Mouse (Mus musculus): ENCODE measurements around the gene Mark1. TPM values are rescaled to one million over a fixed set of nuclear protein-coding genes. Genes with fewer than 3 reads are reported as not detected.

The Mark1 gene
- 5.6 and 6.5 TPM in 2 replicates for polyA plus RNA-seq (2021; fragmentation: Nextera tagmentation)
- long read RNA-seq, experiment 1, partial matches to known transcripts = 6 of 14 reads
- long read RNA-seq, experiment 1, other reads (novel, unspliced or antisense) = 8 of 14 reads
- long read RNA-seq, experiment 2, full-length matches to known transcripts = 16 of 49 reads
- long read RNA-seq, experiment 2, partial matches to known transcripts = 13 of 49 reads
- long read RNA-seq, experiment 2, other reads (novel, unspliced or antisense) = 20 of 49 reads

DNA sequence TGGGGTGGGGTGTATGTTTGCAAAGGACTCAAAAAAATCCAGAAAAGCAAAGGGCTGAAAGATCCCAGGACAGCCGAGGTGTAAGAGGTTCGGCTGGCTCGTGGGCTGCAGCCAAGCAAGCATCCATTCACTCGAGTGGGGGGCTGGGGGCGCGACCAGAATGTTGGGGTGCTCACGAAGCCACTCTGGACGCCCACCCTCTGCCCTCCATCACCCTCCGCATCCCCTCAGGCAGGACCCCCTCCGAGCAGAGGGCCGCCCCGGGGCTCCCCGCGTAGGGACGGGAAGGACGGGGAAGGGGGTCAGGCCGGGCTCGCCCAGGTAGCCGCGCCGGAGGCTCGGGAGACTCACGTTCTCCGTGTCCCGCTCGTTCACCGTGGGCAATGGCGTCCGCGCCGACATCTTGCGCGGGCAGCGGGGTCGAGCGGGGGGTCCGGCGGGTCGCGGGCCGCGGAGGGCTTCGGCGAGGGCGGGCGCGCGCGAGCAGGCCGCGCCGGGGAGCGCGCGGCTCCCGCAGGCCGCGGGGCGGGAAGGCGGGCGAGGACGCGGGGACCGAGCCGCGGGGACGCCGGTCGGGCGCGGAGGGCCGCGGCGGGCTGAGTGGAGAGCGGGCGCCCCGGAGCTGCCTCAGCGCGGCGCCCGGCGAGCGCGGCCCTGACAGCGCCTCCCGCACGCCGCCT is at the start of gene Mark1:
TSS of gene Mark1 (minus strand) at position 500 of the 680 bp plus-strand sequence.

DNA sequence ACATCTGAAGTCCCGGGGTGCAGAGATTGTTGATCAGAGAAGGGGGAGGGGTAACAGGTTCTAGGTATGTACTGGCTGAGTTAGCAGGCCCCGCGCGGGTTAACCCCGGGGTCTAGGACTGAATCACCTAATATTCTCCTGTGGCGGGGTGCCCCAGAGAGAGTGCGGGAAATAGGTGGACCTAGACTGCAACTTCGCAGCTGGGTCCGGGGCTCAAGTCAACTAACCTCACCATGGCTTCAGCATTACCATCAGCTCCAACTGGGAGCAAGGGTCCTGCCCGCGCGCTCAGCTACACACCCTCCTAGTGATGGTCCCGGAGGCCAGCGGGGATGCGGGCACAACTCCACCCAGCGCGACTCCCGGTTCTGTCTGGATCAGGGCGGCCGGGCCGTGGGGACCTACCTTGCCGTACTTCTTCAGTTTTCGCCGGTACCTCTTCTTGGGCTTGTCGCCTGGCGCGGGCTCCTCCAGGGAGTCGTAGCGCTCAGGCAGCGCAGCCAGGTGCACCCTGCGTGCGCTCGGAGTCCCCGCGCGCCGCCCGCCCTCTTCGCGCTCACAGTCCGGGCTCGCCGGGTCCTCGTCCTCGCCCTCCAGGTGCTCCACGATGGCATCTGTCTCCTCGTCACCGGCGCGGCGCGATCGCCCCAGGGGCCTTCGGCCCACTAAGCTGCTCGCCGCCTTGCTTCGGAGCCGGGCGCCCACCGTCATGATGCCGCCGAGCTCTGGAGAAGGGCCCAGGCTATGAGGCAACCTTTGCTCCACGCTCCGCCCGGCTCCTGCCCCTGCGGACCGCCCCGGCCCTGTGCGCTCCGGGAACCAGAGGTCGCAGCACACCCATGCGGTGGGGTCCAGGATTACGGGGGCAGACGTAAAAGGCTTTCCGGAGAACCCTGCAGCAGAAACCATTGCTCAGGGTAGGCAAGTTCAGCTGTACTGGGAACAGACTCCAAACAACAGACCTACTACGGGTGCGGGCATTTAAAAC is 116.8 kb downstream of the Mark1 start, which contains the start of gene C130074G19Rik:
TSS of gene C130074G19Rik (minus strand) at position 938 of the 988 bp plus-strand sequence.

Other genes with a start within 250 kb of the Mark1 start
- 0.60 and 0.63 TPM in 2 replicates for gene Marc1, start 188.3 kb downstream of the Mark1 start, polyA plus RNA-seq (2021; fragmentation: Nextera tagmentation)
- gene Marc2, start 153.1 kb downstream of the Mark1 start, polyA plus RNA-seq (2021; fragmentation: Nextera tagmentation) = 115 and 129 TPM in 2 replicates
- gene C130074G19Rik, start 116.4 kb downstream of the Mark1 start, polyA plus RNA-seq (2021; fragmentation: Nextera tagmentation) = 1.7 and 1.8 TPM in 2 replicates
- gene Rab3gap2, start 204.5 kb upstream of the Mark1 start, polyA plus RNA-seq (2021; fragmentation: Nextera tagmentation) = 13.1 and 15.8 TPM in 2 replicates

Measured in layer of hippocampus, adult 6 months (tissue).